Mouse (Mus musculus): ENCODE results near the gene 2310034C09Rik.

- TF ChIP-seq CTCF (IDR thresholded peaks at IDR 0.05; ENCODE audit: low read depth): no peak
- TF ChIP-seq EP300 (IDR thresholded peaks at IDR 0.05; ENCODE audit: low read depth): no peak
Measured at GRCm38 (mm10) chr16:88747943-88748342, 10.7 kb upstream of the 2310034C09Rik start.

Data from liver, postnatal 0 days (tissue).